ENCODE assay signal across 19 mouse cellular contexts in the genomic region with DNA sequence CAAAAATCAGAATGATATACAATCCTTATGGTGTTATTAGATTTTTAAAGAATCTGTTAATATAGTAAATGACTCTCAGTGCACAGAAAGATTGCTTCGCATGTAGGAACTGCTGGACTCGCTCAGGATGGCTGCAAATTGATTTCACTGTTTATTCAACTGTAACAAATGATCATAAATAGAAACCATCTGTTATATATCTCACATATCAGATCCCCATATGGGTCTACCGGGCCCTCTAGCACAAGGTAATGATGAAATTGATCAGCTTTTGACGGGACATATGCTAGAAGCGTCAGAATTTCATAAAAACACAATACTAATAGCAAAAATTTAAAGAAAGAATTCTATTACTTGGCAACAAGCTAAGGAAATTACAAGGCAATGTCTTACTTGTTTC.
"Had no signal": no experiment of that assay in that cellular context is flagged by ENCODE, and none has a peak within 500 bp of the region (broad histone marks: within the 10 kb centered on the region; RNA-seq: fewer than 3 reads in every experiment).

No protein-coding gene starts in this region.

- H3K27ac ChIP-seq: midbrain, embryonic 10.5 days; midbrain, embryonic 12.5 days; neural tube, embryonic 13.5 days; neural tube, embryonic 15.5 days had no signal

- H3K4me1 ChIP-seq: midbrain, embryonic 10.5 days; midbrain, embryonic 12.5 days; neural tube, embryonic 13.5 days; neural tube, embryonic 15.5 days had no signal

- H3K36me3 ChIP-seq: midbrain, embryonic 10.5 days; midbrain, embryonic 12.5 days; neural tube, embryonic 13.5 days; neural tube, embryonic 15.5 days had no signal

- ATAC-seq: midbrain, embryonic 16.5 days had no signal

- H3K4me3 ChIP-seq: midbrain, embryonic 10.5 days; midbrain, embryonic 12.5 days; myocyte; neural tube, embryonic 13.5 days; neural tube, embryonic 15.5 days had no signal

- H3K9me3 ChIP-seq: midbrain, embryonic 10.5 days; midbrain, embryonic 12.5 days; neural tube, embryonic 13.5 days; neural tube, embryonic 15.5 days had no signal

- DNase-seq: lung, adult 18-20 months; lung, embryonic 14.5 days; lung, postnatal 10 days; lung, postnatal 4 days; midbrain, embryonic 14.5 days; retina, postnatal 1 day; right cerebral cortex, adult 18-20 months; right cerebral cortex, postnatal 25 days; right cerebral cortex, postnatal 4 days; spleen, adult 18-20 months; thymus, adult 18-20 months; thymus, postnatal 14 days; thymus, postnatal 36 days had no signal

- H3K27me3 ChIP-seq: midbrain, embryonic 12.5 days; neural tube, embryonic 13.5 days; neural tube, embryonic 15.5 days had no signal

- H3K4me2 ChIP-seq: lung, embryonic 14.5 days; midbrain, embryonic 12.5 days; neural tube, embryonic 13.5 days; neural tube, embryonic 15.5 days had no signal

- H3K9ac ChIP-seq: lung, embryonic 14.5 days; midbrain, embryonic 12.5 days; neural tube, embryonic 13.5 days; neural tube, embryonic 15.5 days had no signal
